Mouse (Mus musculus) NIH3T3 (cell line): ENCODE results near the gene Fam187b.
A peak's percentile ranks its signal among the peaks of the same experiment; 100 is the strongest.
"Not testable (repeated sequence)": the region's sequence is repeated elsewhere in the genome, so short reads cannot be mapped to it uniquely, and the experiment has no call there.

Experiments
- DNase-seq: peaks from one replicate; pipeline ENCODE4 v3.0.0-alpha.2; 2012; ENCODE audit warnings: low read depth

The Fam187b gene

GRCm38 (mm10) chr7:30973501-30974289 is at the start of gene Fam187b:
TSS of gene Fam187b (plus strand) at chr7:30973790.
- peak; percentile 87 for DNase-seq

DNA sequence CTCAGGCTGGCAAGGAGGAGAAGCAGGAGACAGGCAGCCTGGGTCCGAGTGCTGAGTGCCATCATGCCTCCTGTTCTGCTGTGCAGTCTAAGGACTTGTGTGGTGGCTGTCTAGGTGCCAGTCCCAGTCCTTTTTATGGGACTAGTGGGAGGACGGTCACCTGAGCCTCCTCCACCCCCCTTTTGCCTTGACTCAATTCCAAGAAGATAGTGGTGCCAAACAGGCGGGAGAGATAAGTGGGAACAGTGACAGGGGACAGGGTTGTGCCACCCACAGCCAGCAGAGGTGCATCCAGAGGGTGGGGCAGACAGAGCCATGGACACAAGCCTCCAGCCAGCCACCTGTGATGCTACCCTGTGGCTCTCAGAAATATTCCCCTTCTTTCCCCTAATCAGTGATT is 49.5 kb upstream of the Fam187b start:
- DNase-seq: no peak

- not testable (repeated sequence) for DNase-seq
These were observed 49.0 kb upstream of the Fam187b start, which contains the start of gene Hamp2 for GRCm38 (mm10) chr7:30924581-30924980. TSS of gene Hamp2 (minus strand) at chr7:30924681.

GRCm38 (mm10) chr7:30935422-30936099 is 38.0 kb upstream of the Fam187b start:
- not testable (repeated sequence) for DNase-seq

- not testable (repeated sequence) for DNase-seq
These were observed 33.5 kb upstream of the Fam187b start for GRCm38 (mm10) chr7:30940070-30940469.

- DNase-seq: not testable (repeated sequence)
These were observed 31.2 kb upstream of the Fam187b start for GRCm38 (mm10) chr7:30942365-30942764.

- no peak for DNase-seq
These were observed 29.5 kb upstream of the Fam187b start, which contains the start of gene Hamp for GRCm38 (mm10) chr7:30943909-30944635. TSS of gene Hamp (minus strand) at chr7:30944032.

GRCm38 (mm10) chr7:30944706-30945105 is 28.9 kb upstream of the Fam187b start:
- DNase-seq: not testable (repeated sequence)

- not testable (repeated sequence) for DNase-seq
These were observed 28.1 kb upstream of the Fam187b start for GRCm38 (mm10) chr7:30945466-30945865.

DNA sequence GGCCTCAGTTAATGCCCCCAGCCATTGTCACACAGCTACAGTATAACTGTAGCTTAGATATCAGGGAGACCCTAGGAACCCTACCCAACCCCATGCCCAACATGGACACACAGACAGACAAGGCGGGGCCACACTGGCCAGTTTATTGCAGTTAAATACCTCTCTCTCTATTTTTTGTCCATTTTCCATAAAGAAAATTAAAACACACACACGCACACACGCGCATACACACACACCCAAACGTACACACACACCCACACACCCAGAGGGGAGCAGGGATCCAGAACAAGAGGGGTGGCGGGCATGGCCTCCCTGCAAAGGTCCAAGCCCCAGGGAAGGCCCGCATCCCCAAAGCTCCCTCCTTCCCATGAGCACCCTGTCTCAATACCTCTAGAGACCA is 27.7 kb upstream of the Fam187b start:
- no peak for DNase-seq

DNA sequence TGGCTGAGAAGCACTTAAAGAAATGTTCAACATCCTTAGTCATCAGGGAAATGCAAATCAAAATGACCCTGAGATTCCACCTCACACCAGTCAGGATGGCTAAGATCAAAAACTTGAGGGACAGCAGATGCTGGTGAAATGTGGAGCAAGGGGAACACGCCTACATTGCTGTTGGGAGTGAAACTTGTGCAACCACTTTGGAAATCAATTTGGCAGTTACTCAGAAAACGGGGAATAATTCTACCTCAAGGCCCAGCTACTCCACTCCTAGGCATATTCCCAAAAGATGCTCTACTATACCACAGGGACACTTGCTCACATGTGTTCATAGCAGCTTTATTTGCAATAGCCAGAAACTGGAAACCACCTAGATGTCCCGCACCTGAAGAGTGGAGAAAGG is 23.7 kb upstream of the Fam187b start:
- not testable (repeated sequence) for DNase-seq

GRCm38 (mm10) chr7:30952441-30953265 is 20.9 kb upstream of the Fam187b start:
- DNase-seq: no peak

GRCm38 (mm10) chr7:30953459-30953858 is 20.1 kb upstream of the Fam187b start:
- DNase-seq: no peak

DNA sequence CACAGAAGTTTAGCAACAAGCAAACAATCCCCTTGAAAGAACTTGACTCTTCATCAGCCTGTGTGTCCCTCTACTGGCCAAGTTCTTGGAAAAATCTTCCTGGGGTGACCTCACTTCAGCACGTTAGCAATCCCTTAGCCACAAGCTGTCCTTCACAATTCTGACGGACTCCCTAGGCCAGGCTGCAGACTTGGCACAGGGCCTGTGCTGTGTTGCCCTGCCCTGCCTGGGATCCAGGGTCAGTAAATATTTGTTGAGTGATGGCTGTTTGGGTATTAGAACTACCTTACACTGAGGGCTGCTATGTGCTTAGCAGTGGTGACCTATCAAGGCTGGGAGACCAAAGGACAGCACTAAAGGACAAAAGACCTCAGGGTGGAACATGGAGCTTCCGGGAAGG is 19.6 kb upstream of the Fam187b start:
- no peak for DNase-seq

- no peak for DNase-seq
These were observed 18.5 kb upstream of the Fam187b start for GRCm38 (mm10) chr7:30954971-30955520.

DNA sequence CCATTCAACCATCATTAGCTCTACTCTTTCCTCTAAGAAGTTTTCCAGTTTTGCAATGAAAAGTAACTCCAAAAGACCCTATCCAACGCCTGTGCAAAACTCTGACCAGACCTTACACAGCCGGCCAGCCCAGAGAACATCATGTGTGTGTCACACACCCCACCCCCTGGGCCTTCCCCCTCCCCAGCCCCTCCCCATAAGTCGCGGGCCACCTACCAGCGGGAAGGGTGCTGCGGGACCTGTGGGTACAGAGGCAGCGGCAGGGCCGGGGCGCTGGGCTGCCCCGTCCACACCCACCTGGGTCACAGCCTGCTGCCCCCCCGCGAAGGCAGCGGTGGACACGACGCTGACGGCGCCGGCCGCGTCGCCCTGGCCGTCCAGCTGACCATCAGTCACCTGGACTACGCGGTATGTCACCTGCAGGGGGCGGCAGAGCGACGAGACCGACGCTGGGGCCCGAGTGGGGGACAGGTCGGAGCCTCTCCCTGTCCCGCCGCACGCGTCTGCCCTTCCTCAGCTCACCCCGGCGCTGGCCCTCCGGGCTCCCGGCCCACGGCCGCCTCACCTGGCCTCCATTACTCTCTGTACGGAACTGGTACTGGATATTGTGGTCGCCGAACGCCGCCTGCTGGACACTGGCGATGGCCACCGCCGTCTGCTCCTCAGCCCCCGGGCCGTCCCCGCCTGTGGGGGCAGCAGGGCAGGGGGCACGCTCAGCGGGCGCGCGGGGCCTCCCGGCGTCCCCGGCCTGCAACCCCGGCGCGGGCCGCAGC is 17.8 kb upstream of the Fam187b start:
- peak; percentile 92 for DNase-seq

DNA sequence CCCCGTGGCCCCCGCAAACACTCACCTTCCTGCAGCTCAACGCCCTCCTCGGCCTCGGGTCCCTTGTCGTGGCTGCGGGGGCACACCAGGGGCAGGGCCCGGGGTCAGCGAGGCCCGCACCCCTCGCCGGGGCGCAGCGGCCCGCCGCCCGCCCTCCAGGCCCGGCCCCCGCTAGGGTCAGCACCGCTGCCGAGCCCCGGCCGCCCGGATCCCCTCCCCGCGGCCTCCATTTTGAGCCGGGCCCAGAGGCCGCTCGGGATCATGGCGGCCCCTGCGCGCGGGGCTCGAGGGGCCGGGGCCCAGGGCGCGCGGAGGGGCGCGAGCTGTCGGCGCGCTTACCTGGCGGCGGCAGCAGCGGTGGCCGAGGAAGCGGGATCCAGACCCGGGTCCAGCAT is 17.2 kb upstream of the Fam187b start:
- DNase-seq: no peak

- peak; percentile 86 for DNase-seq
These were observed 16.7 kb upstream of the Fam187b start, which contains the start of gene Usf2 for GRCm38 (mm10) chr7:30956756-30957366. TSS of gene Usf2 (minus strand) at chr7:30956803.

DNA sequence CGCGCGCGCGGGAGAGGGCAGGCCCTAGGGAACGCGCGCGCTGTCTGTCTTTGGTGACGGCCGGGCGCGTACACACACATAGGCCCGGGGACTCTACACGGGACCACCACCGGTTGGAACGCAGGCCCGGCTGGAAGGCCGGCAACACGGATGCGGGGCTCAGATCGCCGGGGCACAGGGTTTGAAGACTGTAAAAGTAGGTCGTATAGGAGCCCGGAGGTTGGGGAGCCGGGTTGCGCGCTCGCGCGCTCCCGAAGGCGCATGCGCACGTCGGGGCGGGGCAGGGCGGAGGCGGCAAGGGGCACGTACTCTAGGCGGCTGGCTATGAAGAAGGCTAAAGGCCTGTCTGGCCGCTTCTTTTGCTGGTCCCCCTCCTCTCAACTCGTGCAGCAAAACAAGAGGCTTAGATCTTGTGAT is 16.2 kb upstream of the Fam187b start:
- DNase-seq: peak; percentile 94
